Mouse (Mus musculus): ENCODE results near the gene Kdm6b.

The Kdm6b gene

GRCm38 (mm10) chr11:69364910-69365309, 48.6 kb downstream of the Kdm6b start:
- peak; percentile 97 for DNase-seq

DNA sequence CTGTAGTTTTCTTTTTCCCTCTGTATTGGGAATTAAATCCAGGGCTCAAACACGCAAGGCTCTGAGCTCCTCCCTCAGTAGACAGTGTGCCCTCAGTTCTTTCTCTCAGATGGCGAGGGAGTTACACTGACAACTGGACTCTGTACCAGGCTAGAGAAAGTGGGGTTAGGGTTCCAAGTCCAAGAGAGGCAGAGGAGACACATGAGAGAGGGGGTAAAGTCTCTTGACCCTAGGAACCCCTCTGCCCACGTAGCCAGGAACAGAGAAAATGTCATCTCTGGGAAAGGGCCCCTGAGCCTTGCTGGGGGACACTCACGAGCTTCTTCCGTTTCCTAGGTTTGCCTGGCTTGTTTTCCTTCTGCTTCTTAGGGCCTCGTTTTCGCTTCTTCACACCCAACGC, 49.1 kb downstream of the Kdm6b start:
- no peak for DNase-seq

GRCm38 (mm10) chr11:69362479-69362878, 51.0 kb downstream of the Kdm6b start:
- DNase-seq, result peak; percentile 4

GRCm38 (mm10) chr11:69362021-69362420, 51.5 kb downstream of the Kdm6b start:
- DNase-seq, result peak; percentile 4

DNA sequence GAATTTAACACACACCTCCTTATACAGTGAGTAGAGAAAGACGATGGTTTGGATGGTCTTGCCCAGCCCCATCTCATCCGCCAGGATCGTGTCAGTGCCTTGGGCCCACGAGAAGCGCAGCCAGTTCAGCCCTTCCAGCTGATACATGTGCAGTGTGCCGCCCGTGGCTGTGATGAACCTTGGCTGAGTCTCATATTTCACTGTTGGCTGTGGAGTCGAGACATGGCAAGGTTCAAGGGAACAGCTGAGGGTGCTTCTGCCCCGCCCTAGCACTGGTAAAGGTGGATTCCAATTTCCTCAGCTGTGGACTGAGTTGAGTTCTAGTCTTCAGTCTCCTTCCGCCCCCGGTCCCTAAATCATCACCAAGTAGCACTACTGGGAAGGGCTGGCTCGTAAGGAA, 55.8 kb downstream of the Kdm6b start:
- no peak for DNase-seq

DNA sequence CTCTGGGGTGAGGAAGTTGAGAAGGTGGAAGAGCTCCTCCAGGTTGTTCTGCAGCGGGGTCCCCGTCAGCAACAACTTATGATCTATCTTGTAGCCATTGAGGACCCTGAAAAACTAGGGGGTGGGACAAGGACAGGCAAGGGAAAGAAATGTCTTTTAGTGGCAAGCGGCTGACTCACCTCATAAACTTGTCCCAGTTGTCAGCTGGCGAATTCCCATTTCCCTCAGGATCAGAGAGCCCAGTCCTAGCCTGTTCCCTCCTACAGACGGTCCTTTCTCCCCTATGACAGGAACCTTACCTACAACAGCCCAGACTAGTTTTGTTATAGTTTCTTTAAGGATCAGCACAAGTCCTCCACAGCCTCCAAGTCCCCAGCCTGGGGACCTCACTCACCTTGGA, 56.9 kb downstream of the Kdm6b start:
- DNase-seq, result no peak

Data from retina, postnatal 1 day (tissue).